Mouse (Mus musculus) retina, adult 2 months (tissue): ENCODE data around the gene Map6.

Experiments
- DNase-seq: peaks from one replicate; pipeline ENCODE4 v3.0.0-alpha.2; 2012; ENCODE audit warnings: low read depth, low spot score

The Map6 gene

GRCm38 (mm10) chr7:99267251-99267896, at the start of gene Map6:
Map6 (plus strand) TSS chr7:99267447.
- DNase-seq: no peak

DNA sequence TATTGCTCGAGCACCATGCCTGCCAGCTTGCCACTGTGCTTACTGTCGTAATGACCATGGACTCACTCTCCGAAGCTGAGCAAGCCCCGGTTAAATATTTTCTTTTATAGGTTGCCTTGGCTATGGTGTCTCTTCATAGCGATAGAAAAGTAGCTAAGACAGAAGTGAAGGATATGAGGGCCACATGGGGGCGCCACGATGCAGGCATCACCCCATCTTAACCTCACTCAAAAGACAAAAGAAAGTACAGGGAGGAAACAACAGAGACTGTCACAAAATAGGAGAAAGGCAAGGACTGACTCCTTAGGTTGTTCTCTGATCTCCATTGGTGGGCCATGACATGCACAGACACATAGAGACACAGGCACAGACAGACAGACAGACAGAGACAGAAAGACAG, 43.0 kb upstream of the Map6 start:
- no peak for DNase-seq

GRCm38 (mm10) chr7:99224648-99225190, 42.5 kb upstream of the Map6 start:
- no peak for DNase-seq

DNA sequence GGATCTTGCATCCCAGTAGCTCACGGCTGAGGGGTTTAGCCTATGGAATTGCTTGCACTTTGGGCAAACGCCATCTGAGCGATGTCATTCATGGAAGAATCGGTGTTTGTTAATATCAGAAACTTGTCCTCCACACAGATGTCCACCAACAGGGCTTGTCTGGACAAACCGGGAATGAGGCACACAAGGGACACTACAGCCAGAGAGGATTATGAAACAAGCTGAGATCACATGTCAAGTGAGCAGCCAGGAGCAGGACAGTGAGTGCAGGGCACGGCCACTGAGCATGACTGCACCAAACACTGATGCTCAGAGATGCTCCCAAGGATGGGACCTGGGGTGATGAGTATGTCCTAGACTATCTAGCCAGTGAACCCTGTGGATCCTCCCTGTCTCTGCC, 41.8 kb upstream of the Map6 start:
- DNase-seq: no peak

DNA sequence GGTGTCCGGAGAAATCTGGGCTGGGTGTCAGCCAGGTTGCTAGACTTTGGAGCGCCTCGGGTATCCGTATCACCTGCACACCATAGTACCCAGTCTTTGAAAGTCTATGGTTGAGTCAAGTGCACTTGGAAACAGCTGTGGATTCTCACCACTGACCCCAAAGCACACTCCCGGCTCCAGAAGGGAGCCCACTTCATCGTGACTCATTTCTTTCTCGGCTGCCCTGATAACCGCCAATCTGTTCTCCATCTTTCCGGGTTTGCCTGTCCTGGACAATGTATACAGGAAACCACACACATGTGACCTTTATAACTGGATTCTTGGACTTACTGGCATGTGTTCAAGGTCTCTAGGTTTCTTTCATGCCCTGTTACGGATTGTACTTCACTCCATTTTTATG, 40.6 kb upstream of the Map6 start:
- DNase-seq: no peak

DNA sequence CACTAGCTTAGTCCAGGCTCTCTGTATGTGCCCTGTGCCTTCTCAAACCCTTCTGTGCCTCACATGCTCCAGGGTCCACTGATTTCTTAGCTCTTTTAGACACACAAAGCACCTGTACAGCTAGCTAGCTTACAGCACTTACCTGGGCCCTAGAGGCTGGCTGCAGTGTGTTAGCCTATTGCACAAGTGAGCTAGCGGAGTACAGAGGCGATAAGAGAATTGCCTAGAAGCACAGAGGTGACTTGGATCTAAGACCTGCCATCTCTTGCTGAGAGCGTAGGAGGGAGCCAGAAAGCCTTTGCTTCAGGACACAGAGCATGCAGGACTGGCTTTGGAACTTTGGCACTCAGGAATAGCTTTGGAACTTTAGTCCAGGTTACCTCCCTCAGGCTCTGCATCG, 40.0 kb upstream of the Map6 start:
- no peak for DNase-seq

DNA sequence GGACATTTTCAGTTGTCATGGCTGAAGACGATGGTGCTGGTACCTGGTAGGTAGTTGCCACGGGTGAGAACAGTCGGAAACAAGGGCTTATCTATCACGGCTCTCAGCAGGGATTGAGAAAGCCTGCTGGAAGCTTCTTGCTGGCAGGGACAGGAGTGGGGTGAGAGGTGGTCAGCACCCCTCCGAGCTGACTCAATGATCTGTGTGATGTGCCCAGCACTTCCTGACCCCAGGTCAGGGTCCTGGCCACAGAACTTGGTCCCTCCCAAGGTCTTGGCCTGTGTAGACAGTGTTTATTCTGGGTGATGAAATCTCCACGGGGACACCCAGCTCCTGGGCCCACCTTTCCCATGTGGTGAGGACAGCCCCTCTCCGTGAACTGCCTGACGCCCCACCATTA, 38.4 kb upstream of the Map6 start:
- DNase-seq: no peak

DNA sequence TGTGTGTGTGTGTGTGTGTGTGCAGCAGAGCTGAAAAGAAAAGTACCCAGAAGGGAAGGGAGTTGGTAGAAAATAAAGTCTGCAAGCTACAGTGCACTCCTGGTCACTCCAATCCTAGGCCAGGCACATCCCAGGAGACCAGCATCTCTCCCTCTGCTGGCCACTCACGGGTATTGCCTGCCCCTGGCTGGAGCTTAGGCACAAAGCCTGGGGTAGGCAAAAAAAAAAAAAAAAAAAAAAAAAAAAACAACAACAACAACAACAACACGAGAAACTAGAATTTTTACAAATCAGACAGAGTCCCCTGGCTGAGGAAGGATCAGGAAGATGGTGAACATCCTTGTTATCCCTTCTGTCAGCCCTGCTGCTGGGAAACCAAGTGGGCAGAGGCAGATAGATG, 37.8 kb upstream of the Map6 start:
- DNase-seq: peak; percentile 16

GRCm38 (mm10) chr7:99230061-99230747, 37.0 kb upstream of the Map6 start:
- DNase-seq: no peak

- DNase-seq: no peak
Measured at GRCm38 (mm10) chr7:99232571-99232970, 34.7 kb upstream of the Map6 start.

- no peak for DNase-seq
Measured at GRCm38 (mm10) chr7:99234916-99235315, 32.3 kb upstream of the Map6 start.

DNA sequence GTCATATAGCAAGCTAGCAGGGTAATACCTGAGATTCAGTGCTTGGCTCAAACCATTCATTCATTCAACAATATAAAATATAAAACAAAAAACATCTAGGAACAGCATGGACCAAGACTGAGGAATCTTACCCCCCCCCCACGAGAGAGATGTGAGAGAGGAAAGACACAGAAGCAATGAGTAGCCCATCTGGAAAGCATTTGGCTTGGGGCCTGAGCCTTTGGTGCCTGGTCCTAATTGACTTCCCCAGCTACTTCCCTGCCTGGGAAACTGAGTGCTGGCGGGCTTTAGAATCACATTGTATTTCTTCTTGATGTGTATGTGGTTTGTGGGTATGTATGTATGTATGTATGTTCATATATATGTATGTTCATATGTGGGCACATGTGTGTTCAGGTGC, 31.6 kb upstream of the Map6 start:
- DNase-seq: no peak

DNA sequence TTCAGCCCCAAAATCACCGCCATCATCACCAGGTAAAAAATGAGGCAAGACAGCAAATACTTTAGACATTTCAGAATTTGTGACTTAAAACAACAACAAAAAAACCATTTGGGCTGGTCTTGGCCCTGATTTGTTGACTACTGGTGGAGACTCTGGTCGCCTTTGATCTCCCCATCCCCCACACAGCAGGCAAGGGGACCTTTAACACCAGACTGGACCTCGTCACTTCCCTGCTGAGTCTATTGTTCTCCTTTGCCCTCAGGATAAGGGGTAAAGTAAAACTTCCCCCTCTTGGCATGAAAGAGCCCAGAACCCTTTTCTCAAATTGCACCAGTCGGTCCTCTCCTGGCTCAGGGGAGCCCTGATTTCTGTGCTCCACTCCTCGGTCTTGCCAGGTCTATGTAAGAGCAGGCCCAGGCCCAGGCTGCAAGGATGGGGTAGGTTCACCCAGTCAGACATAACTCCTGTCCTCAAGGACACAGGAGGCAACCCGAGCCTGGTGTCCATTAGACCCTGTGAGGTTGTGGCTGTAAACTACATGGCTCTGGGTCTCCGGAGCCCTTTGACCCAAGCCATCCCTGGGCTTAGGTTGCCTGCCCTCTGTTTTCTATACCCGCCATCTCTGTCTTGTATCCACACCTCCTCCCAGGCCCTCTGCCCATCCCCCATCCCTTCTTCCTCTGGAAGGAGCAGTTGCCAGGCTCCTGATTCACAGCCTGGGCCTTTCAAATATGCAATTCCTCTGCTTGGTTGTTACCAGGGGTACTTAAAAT, 30.2 kb upstream of the Map6 start:
- no peak for DNase-seq

GRCm38 (mm10) chr7:99238417-99238816, 28.8 kb upstream of the Map6 start, which contains the start of gene Mogat2:
Mogat2 (minus strand) TSS chr7:99238619.
- no peak for DNase-seq

DNA sequence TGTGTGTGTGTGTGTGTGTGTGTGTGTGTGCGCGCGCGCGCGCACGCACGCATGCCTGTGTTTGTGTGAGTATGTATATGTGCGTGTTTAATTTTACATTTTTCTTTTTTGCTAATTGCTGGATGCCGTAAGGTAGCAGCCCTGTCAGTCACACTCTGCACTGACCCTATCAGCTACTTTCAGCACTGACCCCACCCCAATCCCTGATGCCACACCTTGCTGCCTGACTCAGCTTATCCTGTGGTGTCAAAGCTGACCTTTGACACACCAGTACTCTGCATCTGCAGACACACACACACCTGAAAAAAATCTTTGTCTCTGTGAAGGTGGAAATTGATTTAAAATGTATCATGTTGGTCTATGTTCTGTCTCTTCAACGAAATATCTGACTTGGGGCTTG, 25.1 kb upstream of the Map6 start:
- no peak for DNase-seq

GRCm38 (mm10) chr7:99248157-99248742, 19.0 kb upstream of the Map6 start:
- no peak for DNase-seq

DNA sequence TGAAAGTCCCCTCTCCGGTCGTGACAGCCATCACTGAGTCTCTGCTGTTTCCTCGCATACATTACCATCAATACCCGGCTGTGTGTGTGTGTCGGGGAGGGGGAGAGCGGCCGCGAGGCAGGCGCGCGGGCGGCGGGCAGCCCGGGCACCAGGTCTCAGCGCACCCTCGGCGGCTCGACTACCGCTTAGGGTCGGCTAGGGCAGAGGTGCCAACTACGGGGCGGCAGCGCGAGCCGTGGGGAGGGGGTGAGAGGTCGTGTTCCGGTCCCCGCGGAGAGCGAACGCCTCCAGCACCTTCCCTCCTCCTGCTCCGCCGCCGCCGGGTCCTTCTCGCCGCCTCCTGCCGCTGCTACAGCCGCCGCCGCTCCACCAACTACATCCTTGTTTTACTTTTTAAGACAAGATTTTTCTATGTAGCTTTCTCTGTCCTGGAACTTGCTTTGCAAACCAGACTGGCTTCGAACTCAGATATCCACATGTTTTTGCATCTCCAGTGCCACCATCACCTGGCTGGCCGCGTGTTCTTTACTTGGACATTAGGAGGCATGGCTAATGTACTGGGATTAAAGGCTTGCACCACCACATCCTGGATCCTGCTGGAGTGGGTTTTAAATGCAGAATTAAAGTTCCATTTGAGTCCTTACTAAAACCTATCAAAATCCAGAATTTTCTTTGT, 18.2 kb upstream of the Map6 start:
- DNase-seq: no peak

GRCm38 (mm10) chr7:99249582-99249911, 17.7 kb upstream of the Map6 start:
- no peak for DNase-seq

DNA sequence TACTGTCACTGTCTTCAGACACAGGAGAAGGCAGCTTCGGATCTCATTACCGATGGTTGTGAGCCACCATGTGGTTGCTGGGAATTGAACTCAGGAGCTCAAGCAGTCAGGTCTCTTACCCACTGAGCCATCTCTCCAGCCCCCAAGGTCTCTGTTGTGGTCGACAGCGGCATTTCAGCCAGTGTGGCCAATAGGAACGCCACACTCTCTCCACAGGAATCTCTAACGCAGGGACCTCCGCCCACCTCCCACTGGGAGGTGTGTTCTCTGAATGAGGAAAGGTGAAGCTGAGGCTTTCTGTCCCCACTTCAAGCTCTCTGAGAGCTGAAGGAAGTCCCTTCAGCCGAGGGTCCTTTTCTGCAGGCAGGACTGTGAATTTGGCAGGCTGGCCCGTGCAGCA, 16.9 kb upstream of the Map6 start:
- no peak for DNase-seq

- DNase-seq: no peak
Measured at GRCm38 (mm10) chr7:99255006-99255405, 12.2 kb upstream of the Map6 start.

DNA sequence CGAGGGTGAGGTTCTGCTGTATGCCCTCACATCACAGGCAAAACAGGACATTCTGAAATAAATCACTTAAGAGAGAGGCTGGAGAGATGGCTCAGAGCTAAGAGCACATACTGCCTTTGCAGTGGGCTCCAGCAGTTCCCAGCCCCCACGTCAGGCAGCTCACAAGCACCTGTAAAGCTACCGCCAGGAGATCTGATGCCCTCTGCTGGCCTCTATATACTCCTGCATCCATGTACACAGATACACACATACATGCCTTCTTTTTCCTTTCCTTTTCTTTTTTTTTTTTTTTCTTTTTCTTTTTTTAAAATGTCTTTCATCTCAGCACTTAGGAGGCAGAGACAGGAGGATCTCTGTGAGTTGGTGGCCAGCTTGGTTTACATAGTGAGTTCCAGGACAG, 5.3 kb upstream of the Map6 start:
- no peak for DNase-seq

GRCm38 (mm10) chr7:99263509-99263908, 3.7 kb upstream of the Map6 start:
- DNase-seq: no peak
